Mouse (Mus musculus) MEL (cell line): ENCODE data around the gene Acot13. TPM values are rescaled to one million over a fixed set of nuclear protein-coding genes. Genes with fewer than 3 reads are reported as not detected.

Source experiments
- DNase-seq: peaks from one replicate; pipeline ENCODE4 v3.0.0; 2011; ENCODE audit warnings: low read depth, low spot score
- H3K27ac ChIP-seq: 2 replicates; pipeline ENCODE4 v1.5.1; 2012; ENCODE audit warnings: low read depth, mild to moderate bottlenecking, control low read depth, low read length, moderate library complexity; ENCODE audit not compliant: control insufficient read depth
- H3K27me3 ChIP-seq, 2 experiments: fragments of 150-350 bp in 1 of 2; sonication (generic) in 1 of 2; 2 replicates each; pipeline ENCODE4 v1.6.1; 2012; ENCODE audit warnings: low read length in 2 of 2, mild to moderate bottlenecking in 2 of 2, improper control_type of control experiment in 1 of 2, moderate library complexity in 1 of 2; ENCODE audit not compliant: insufficient read depth in 2 of 2, control insufficient read depth in 1 of 2
- H3K36me3 ChIP-seq, 2 experiments: 2 replicates each; pipeline ENCODE4 v1.6.1; 2012 to 2014; ENCODE audit warnings: low read length in 2 of 2, improper control_type of control experiment in 1 of 2, inconsistent platforms in 1 of 2, mild to moderate bottlenecking in 1 of 2; ENCODE audit not compliant: insufficient read depth in 2 of 2, control insufficient read depth in 1 of 2
- H3K4me1 ChIP-seq, 2 experiments: fragments of 150-350 bp in 1 of 2; sonication (generic) in 1 of 2; 2 replicates each; pipeline ENCODE4 v1.6.1; 2012; ENCODE audit warnings: low read length in 2 of 2, improper control_type of control experiment in 1 of 2, mild to moderate bottlenecking in 1 of 2; ENCODE audit not compliant: insufficient read depth in 2 of 2, control insufficient read depth in 1 of 2
- H3K4me3 ChIP-seq, 2 experiments: fragments of 150-350 bp in 1 of 2; sonication (generic) in 1 of 2; 2 replicates each; pipeline ENCODE4 v1.5.1; 2012; ENCODE audit warnings: low read depth in 2 of 2, low read length in 2 of 2, mild to moderate bottlenecking in 2 of 2, moderate library complexity in 2 of 2, control low read depth in 1 of 2, improper control_type of control experiment in 1 of 2; ENCODE audit not compliant: control insufficient read depth in 1 of 2, insufficient read depth in 1 of 2
- H3K79me2 ChIP-seq: 2 replicates; pipeline ENCODE4 v1.6.1; 2012; ENCODE audit warnings: mild to moderate bottlenecking, low read length, moderate library complexity; ENCODE audit not compliant: control insufficient read depth, poor library complexity, insufficient read depth
- H3K9ac ChIP-seq: 2 replicates; pipeline ENCODE4 v1.6.1; 2012; ENCODE audit warnings: low read depth, mild to moderate bottlenecking, control low read depth, low read length, moderate library complexity; ENCODE audit not compliant: control insufficient read depth, poor library complexity, severe bottlenecking
- H3K9me3 ChIP-seq: fragments of 150-350 bp; sonication (generic); replicated peaks from 2 replicates; pipeline ENCODE4 v1.6.1; 2012; ENCODE audit warnings: mild to moderate bottlenecking, low read length, improper control_type of control experiment, moderate library complexity; ENCODE audit not compliant: insufficient read depth
- BHLHE40 ChIP-seq: IDR thresholded peaks from 2 replicates; pipeline ENCODE4 v1.6.1; 2012; ENCODE audit warnings: low read depth, mild to moderate bottlenecking, inconsistent platforms, low read length, improper control_type of control experiment, borderline replicate concordance
- CHD1 ChIP-seq: IDR thresholded peaks from 2 replicates; pipeline ENCODE4 v1.6.1; 2012; ENCODE audit warnings: low read depth, mild to moderate bottlenecking, inconsistent platforms, low read length, improper control_type of control experiment
- CHD2 ChIP-seq: IDR thresholded peaks from 2 replicates; pipeline ENCODE4 v1.6.1; 2011; ENCODE audit warnings: low read length, improper control_type of control experiment
- ELF1 ChIP-seq: IDR thresholded peaks from 2 replicates; pipeline ENCODE4 v1.6.1; 2014; ENCODE audit warnings: low read depth, mild to moderate bottlenecking, inconsistent platforms, low read length, improper control_type of control experiment, moderate library complexity
- EP300 ChIP-seq, 2 experiments: IDR thresholded peaks; 2 replicates each; pipeline ENCODE4 v1.6.1; 2011; ENCODE audit warnings: improper control_type of control experiment in 2 of 2, low read length in 2 of 2, low read depth in 1 of 2, mild to moderate bottlenecking in 1 of 2
- GABPA ChIP-seq: IDR thresholded peaks from 2 replicates; pipeline ENCODE4 v1.6.1; 2012; ENCODE audit warnings: low read depth, mild to moderate bottlenecking, inconsistent platforms, low read length, improper control_type of control experiment, moderate library complexity
- GATA1 ChIP-seq: IDR thresholded peaks from 2 replicates; pipeline ENCODE4 v1.6.1; 2011; ENCODE audit warnings: low read depth, low read length, improper control_type of control experiment
- JUND ChIP-seq: IDR thresholded peaks from 2 replicates; pipeline ENCODE4 v1.6.1; 2011; ENCODE audit warnings: low read depth, mild to moderate bottlenecking, improper control_type of control experiment, low read length
- KAT2A ChIP-seq: conservative IDR thresholded peaks from 2 replicates; pipeline ENCODE4 v1.6.1; 2012; ENCODE audit warnings: low read depth, low read length, improper control_type of control experiment, inconsistent platforms
- MAFK ChIP-seq: IDR thresholded peaks from 2 replicates; pipeline ENCODE4 v1.6.1; 2011; ENCODE audit warnings: low read depth, mild to moderate bottlenecking, low read length, improper control_type of control experiment, borderline replicate concordance
- MAX ChIP-seq: IDR thresholded peaks from 2 replicates; pipeline ENCODE4 v1.6.1; 2011; ENCODE audit warnings: low read length, improper control_type of control experiment
- MYB ChIP-seq: IDR thresholded peaks from 2 replicates; pipeline ENCODE4 v1.6.1; 2011; ENCODE audit warnings: mild to moderate bottlenecking, low read depth, low read length, improper control_type of control experiment
- MYC ChIP-seq: IDR thresholded peaks from 2 replicates; pipeline ENCODE4 v1.6.1; 2011; ENCODE audit warnings: low read depth, mild to moderate bottlenecking, low read length, improper control_type of control experiment, moderate library complexity
- NRF1 ChIP-seq: IDR thresholded peaks from 2 replicates; pipeline ENCODE4 v1.6.1; 2014; ENCODE audit warnings: low read depth, mild to moderate bottlenecking, inconsistent platforms, low read length, improper control_type of control experiment, moderate library complexity; ENCODE audit not compliant: poor library complexity, insufficient read depth, severe bottlenecking
- RAD21 ChIP-seq: IDR thresholded peaks from 2 replicates; pipeline ENCODE4 v1.6.1; 2011; ENCODE audit warnings: mild to moderate bottlenecking, low read depth, low read length, improper control_type of control experiment
- RCOR1 ChIP-seq: IDR thresholded peaks from 2 replicates; pipeline ENCODE4 v1.6.1; 2012; ENCODE audit warnings: low read depth, mild to moderate bottlenecking, inconsistent platforms, low read length, improper control_type of control experiment
- SMC3 ChIP-seq: IDR thresholded peaks from 2 replicates; pipeline ENCODE4 v1.6.1; 2011; ENCODE audit warnings: low read depth, low read length, improper control_type of control experiment
- TAL1 ChIP-seq: IDR thresholded peaks from 2 replicates; pipeline ENCODE4 v1.6.1; 2012; ENCODE audit warnings: mild to moderate bottlenecking, inconsistent platforms, low read length, moderate library complexity, mixed read lengths
- USF1 ChIP-seq: IDR thresholded peaks from 2 replicates; pipeline ENCODE4 v1.6.1; 2014; ENCODE audit warnings: low read depth, mild to moderate bottlenecking, inconsistent platforms, low read length, improper control_type of control experiment, moderate library complexity
- ZC3H11A ChIP-seq: IDR thresholded peaks from 2 replicates; pipeline ENCODE4 v1.6.1; 2012; ENCODE audit warnings: low read depth, mild to moderate bottlenecking, inconsistent platforms, low read length, improper control_type of control experiment
- ZMIZ1 ChIP-seq: IDR thresholded peaks from 2 replicates; pipeline ENCODE4 v1.6.1; 2012; ENCODE audit warnings: low read depth, mild to moderate bottlenecking, inconsistent platforms, low read length, improper control_type of control experiment, moderate library complexity
- ZNF384 ChIP-seq: IDR thresholded peaks from 2 replicates; pipeline ENCODE4 v1.6.1; 2012; ENCODE audit warnings: low read depth, mild to moderate bottlenecking, inconsistent platforms, low read length, improper control_type of control experiment
- polyA plus RNA-seq, 2 experiments: library from polyadenylated mRNA; stranded (reverse) in 1 of 2; unstranded in 1 of 2; fragments of >175 nt in 1 of 2; fragments of >200 nt in 1 of 2; gene quantifications; 2 replicates each; pipeline versions ENCODE4 v1.2.1 to v1.2.4; 2012; ENCODE audit warnings: low replicate concordance in 2 of 2, low read depth in 1 of 2; ENCODE audit not compliant: insufficient read length in 2 of 2, insufficient read depth in 1 of 2, missing spikeins in 1 of 2
- total RNA-seq: library from RNA; depleted of rRNA; stranded (reverse); fragments of 300-350 nt; gene quantifications from 2 replicates; pipeline ENCODE4 v1.2.3, GENCODE M21; 2012

Acot13 gene
- total and polyA plus RNA-seq, 3 experiments: 51.8 to 57.3 TPM; not detected in 1

DNA sequence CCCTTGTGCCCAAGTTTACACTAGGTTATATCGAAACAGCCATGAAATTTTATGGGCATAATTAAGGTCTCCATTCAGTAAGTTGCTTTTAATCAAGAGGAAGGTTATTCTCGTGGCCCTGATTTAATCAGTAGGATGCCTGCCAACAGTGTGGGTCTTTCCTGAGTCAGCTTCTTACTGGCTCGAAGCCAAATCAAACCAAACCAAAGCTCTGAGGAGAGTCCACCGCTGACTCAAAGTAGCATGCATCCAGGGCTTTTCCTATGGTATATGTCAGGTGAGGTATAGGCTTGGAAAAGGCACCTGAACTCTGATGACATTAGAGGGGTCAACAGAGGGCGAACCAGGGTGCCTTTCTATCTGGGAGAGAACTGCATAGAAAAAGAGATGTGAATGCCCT is 49.4 kb downstream of the Acot13 start (continued):
- no peak for TF ChIP-seq CHD1
- TF ChIP-seq CHD2: no peak
- TF ChIP-seq ZC3H11A: no peak
- TF ChIP-seq ELF1: no peak
- no peak for TF ChIP-seq MAX
- peak; percentile 40; the same call in 1 of the 2 replicates for TF ChIP-seq GATA1
- no peak for TF ChIP-seq BHLHE40
- TF ChIP-seq TAL1: no peak
- no peak for TF ChIP-seq JUND
- peak; percentile 4 to 46; a peak in 2 of 4 replicates for TF ChIP-seq EP300 (IDR thresholded peaks at IDR 0.05; ENCODE audit: low read depth in 1 of 2, low read length in 2 of 2)
- TF ChIP-seq NRF1: no peak
- peak; percentile 95 for TF ChIP-seq RCOR1
- TF ChIP-seq SMC3: no peak
- no peak for TF ChIP-seq MYC
- no peak for TF ChIP-seq RAD21
- TF ChIP-seq ZNF384: no peak

DNA sequence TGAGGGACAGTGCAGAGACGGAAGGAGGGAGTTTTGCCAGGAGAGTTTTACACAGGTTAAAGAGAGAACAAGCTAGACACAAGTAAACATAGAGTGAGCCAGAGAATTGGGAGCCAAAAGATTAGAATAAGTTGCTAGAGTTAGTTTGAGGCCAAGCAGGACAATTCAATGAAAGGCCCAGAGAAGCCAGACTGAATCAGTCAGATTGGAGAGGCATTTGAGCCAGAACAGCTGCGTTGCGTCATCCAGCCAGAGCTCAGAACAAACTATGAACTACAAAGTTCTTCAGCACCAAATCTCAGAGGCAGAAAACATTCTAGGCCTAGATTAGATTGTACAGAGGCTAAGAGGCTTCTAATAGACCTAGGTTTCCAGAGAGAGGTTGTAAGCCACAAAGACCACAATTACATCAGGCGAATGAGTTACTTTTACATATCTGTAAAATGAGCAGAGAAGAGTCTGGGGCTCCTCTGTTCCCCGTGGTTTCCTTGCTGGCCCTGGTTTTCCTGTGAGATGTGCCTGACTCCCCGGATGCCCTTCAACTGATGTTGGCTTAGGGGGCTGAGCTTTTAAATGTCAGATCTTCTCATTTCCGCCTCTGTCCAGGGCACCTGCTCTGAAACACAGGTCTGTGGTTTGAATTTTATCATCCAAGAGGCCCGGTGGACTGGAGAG is 52.5 kb downstream of the Acot13 start:
- peaks cover 0 to 2% of the 10 kb centered on the region in 2 experiments; a peak in 1 of 4 replicates for H3K36me3 ChIP-seq
- H3K27me3 ChIP-seq: no peaks in the 10 kb centered on the region; a peak in 1 of 4 replicates
- H3K9ac ChIP-seq: no peak overlapping the region
- H3K4me3 ChIP-seq: no peak overlapping the region
- H3K4me1 ChIP-seq: peaks cover 3 to 4% of the 10 kb centered on the region in 2 experiments; a peak in 2 of 4 replicates
- H3K27ac ChIP-seq: no peak overlapping the region
- TF ChIP-seq MAFK (no peak), JUND (no peak)
- no peak for DNase-seq
- H3K79me2 ChIP-seq: no peaks in the 10 kb centered on the region
- H3K9me3 ChIP-seq: no peaks in the 10 kb centered on the region

DNA sequence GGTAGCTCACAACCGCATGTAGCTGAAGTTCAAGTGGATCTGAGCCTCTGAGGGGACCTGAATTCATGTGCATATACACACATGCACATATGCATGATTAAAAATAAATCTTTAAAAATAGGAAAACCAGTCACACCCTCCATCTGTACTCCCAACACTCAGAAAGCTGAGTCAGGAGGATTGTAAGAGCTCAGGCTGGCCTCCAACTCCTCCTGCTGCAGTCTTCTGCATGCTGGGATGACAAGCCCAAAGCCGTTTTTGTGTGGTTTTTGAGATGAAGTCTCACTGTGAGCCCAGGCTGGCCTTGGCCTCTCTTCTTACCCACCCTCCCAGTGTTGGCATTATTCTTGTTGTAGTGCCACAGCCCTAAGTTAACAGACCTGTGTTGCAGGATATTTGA is 53.3 kb downstream of the Acot13 start:
- H3K4me1 ChIP-seq: peaks cover 3 to 4% of the 10 kb centered on the region in 2 experiments; a peak in 2 of 4 replicates
- peaks cover 0 to 2% of the 10 kb centered on the region in 2 experiments; a peak in 1 of 4 replicates for H3K36me3 ChIP-seq
- DNase-seq: no peak
- H3K27me3 ChIP-seq: no peaks in the 10 kb centered on the region; a peak in 1 of 4 replicates
- TF ChIP-seq USF1 (no peak), MYB (no peak), RAD21 (no peak), GABPA (no peak), RCOR1 (no peak), KAT2A (no peak), MAFK (no peak), GATA1 (no peak), EP300 (IDR thresholded peaks at IDR 0.05; ENCODE audit: low read depth in 1 of 2, low read length in 2 of 2) (no peak), ZC3H11A (no peak), ZMIZ1 (no peak), ZNF384 (no peak)
- TF ChIP-seq, all 39 proteins: peak for 0
- Histone ChIP-seq H3K79me2 (no peaks in the 10 kb centered on the region), H3K4me3 (no peak overlapping the region), H3K9me3 (no peaks in the 10 kb centered on the region), H3K9ac (no peak overlapping the region), H3K27ac (no peak overlapping the region)
